Mouse (Mus musculus) small intestine, adult 2 months (tissue): ENCODE results near the gene Mylk2.

Experiments
- CTCF ChIP-seq: fragments of 200-500 bp; IDR thresholded peaks from 2 replicates; pipeline ENCODE4 v1.5.1; 2012; ENCODE audit warnings: low read depth, mild to moderate bottlenecking, control low read depth, inconsistent platforms, low read length, moderate library complexity, mixed read lengths; ENCODE audit not compliant: insufficient replicate concordance, insufficient read length; ENCODE audit errors: extremely low read depth
- POLR2A ChIP-seq: fragments of 200-500 bp; IDR thresholded peaks from 2 replicates; pipeline ENCODE4 v1.6.1; 2012; ENCODE audit warnings: low read depth, mild to moderate bottlenecking, control low read depth, inconsistent platforms, low read length, moderate library complexity

- TF ChIP-seq POLR2A: no peak
- no peak for TF ChIP-seq CTCF
These were observed 280 bp downstream of the Mylk2 start for GRCm38 (mm10) chr2:152911432-152911831.
